Mouse (Mus musculus) limb, embryonic 14.5 days (tissue): ENCODE data around the gene Tmem94. TPM values are rescaled to one million over a fixed set of nuclear protein-coding genes. Genes with fewer than 3 reads are reported as not detected.
A peak's percentile ranks its signal among the peaks of the same experiment; 100 is the strongest.

ENCODE experiments used
- ATAC-seq: fragments of 200-750 bp; cut with Nextera tagmentation; 2 replicates; pipeline ENCODE4 v1.8.0; 2017; ENCODE audit warnings: low read depth, moderate number of reproducible peaks, moderate TSS enrichment; ENCODE audit not compliant: low FRiP score
- DNase-seq: peaks from one replicate; pipeline ENCODE4 v3.0.0-alpha.2; 2015; ENCODE audit warnings: low spot score
- H3K27ac ChIP-seq: fragments of 300-500 bp; sonication (generic); replicated peaks from 2 replicates; pipeline ENCODE4 v1.5.1; 2014; ENCODE audit warnings: low read depth, mild to moderate bottlenecking, low read length, moderate library complexity, mixed read lengths
- H3K27me3 ChIP-seq: fragments of 300-500 bp; sonication (generic); 2 replicates; pipeline ENCODE4 v1.6.1; 2014; ENCODE audit warnings: low read length, mixed read lengths; ENCODE audit not compliant: control insufficient read depth, insufficient read depth
- H3K36me3 ChIP-seq: fragments of 300-500 bp; sonication (generic); 2 replicates; pipeline ENCODE4 v1.6.1; 2014; ENCODE audit warnings: mild to moderate bottlenecking, low read length, moderate library complexity, mixed read lengths; ENCODE audit not compliant: control insufficient read depth, insufficient read depth
- H3K4me1 ChIP-seq: fragments of 300-500 bp; sonication (generic); 2 replicates; pipeline ENCODE4 v1.6.1; 2014; ENCODE audit warnings: antibody characterized with exemption, low read length, mixed read lengths; ENCODE audit not compliant: control insufficient read depth, insufficient read depth
- H3K4me2 ChIP-seq: fragments of 300-500 bp; sonication (generic); replicated peaks from 2 replicates; pipeline ENCODE4 v1.6.1; 2014; ENCODE audit warnings: low read depth, mild to moderate bottlenecking, low read length, moderate library complexity; ENCODE audit not compliant: severe bottlenecking
- H3K4me3 ChIP-seq: fragments of 300-500 bp; sonication (generic); replicated peaks from 2 replicates; pipeline ENCODE4 v1.5.1; 2014; ENCODE audit warnings: low read length
- H3K9ac ChIP-seq: fragments of 300-500 bp; sonication (generic); 2 replicates; pipeline ENCODE4 v1.6.1; 2014; ENCODE audit warnings: mild to moderate bottlenecking, low read depth, low read length, moderate library complexity; ENCODE audit not compliant: severe bottlenecking
- H3K9me3 ChIP-seq: fragments of 300-500 bp; sonication (generic); 2 replicates; pipeline ENCODE4 v1.6.1; 2016; ENCODE audit warnings: low read length; ENCODE audit not compliant: control insufficient read depth
- POLR2A ChIP-seq: fragments of 200-500 bp; IDR thresholded peaks from 2 replicates; pipeline ENCODE4 v1.8.0; 2012; ENCODE audit warnings: inconsistent platforms, mild to moderate bottlenecking, moderate library complexity, borderline replicate concordance; ENCODE audit not compliant: insufficient read depth, insufficient read length; ENCODE audit errors: extremely low read depth
- WGBS: fragments of 180-500 bp; shearing (Covaris S2); extraction: QIAGEN DNeasy Blood & Tissue Kit; methylation state at CpG from one replicate; pipeline ENCODE4 v1.1.7; 2014; 5-methylcytosine and 5-hydroxymethylcytosine counted together
- polyA plus RNA-seq, 2 experiments: library from polyadenylated mRNA; depleted of rRNA in 1 of 2; stranded (reverse) in 1 of 2; unstranded in 1 of 2; fragments of >200 nt; fragmentation: Nextera tagmentation in 1 of 2; extraction: Ambion mirVana in 1 of 2; gene quantifications; 2 replicates each; pipeline versions ENCODE4 v1.2.1 to v1.2.3; 2012 to 2014

Tmem94 gene
- polyA plus RNA-seq, 2 experiments: 17.9 to 46.8 TPM

- Histone ChIP-seq H3K9ac (no peak overlapping the region), H3K9me3 (no peaks in the 10 kb centered on the region), H3K27ac (no peak overlapping the region), H3K4me1 (no peaks in the 10 kb centered on the region), H3K27me3 (no peaks in the 10 kb centered on the region), H3K4me3 (no peak overlapping the region), H3K36me3 (no peaks in the 10 kb centered on the region), H3K4me2 (no peak overlapping the region)
- DNase-seq (no peak), ATAC-seq (no peak)
- WGBS: 82% methylated on average over 5 of the region's 5 CpGs
- TF ChIP-seq POLR2A: no peak
These were observed 20.8 kb upstream of the Tmem94 start for GRCm38 (mm10) chr11:115744385-115744784.

DNA sequence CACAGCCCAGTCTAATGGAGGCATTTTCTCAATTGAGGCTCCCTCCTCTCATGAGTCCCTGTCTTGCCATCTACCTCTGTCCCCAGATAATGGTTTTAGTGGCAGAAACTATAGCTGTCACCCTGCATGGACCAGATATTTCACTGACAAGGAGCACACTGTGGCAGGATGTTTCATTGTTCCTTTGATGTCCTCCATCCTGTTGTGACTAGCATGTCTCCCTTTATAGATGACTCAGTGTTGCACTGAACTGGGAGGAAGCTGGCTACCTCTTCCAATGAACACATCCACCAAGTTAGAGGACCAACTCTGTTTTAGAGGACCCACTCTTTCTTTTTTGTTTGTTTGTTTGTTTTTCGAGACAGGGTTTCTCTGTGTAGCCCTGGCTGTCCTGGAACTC lies 19.1 kb upstream of the Tmem94 start:
- Histone ChIP-seq H3K4me3 (no peak overlapping the region), H3K27ac (no peak overlapping the region), H3K4me1 (no peaks in the 10 kb centered on the region), H3K27me3 (no peaks in the 10 kb centered on the region), H3K36me3 (no peaks in the 10 kb centered on the region), H3K4me2 (no peak overlapping the region), H3K9ac (no peak overlapping the region), H3K9me3 (no peaks in the 10 kb centered on the region)
- ATAC-seq (no peak), DNase-seq (no peak)
- whole genome bisulfite sequencing: 86% methylated on average over 1 of the region's 1 CpGs
- no peak for TF ChIP-seq POLR2A

DNA sequence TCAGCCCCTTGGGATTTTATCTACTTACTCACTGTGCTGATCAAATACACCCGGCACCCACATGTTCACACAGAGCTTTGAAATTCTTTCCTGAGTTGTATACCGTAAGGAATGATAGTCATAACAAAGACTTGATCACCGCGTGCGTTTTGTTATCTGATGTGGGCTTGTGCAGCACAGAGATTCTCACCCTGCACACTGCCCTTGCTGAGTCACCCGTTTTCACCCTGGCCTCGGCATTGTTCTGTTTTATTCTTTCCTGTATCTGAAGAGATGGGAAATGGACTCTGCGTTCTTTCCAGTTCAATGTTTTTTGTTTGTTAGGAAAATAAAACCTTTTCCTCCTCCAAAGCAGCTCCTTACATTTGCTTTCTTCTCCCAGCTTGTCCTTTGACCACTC lies 18.5 kb upstream of the Tmem94 start:
- Histone ChIP-seq H3K36me3 (no peaks in the 10 kb centered on the region), H3K4me2 (no peak overlapping the region), H3K9ac (no peak overlapping the region), H3K4me3 (no peak overlapping the region), H3K4me1 (no peaks in the 10 kb centered on the region), H3K27me3 (no peaks in the 10 kb centered on the region), H3K9me3 (no peaks in the 10 kb centered on the region), H3K27ac (no peak overlapping the region)
- WGBS: 59% methylated on average over 8 of the region's 8 CpGs
- TF ChIP-seq POLR2A: no peak
- ATAC-seq: no peak
- no peak for DNase-seq

DNA sequence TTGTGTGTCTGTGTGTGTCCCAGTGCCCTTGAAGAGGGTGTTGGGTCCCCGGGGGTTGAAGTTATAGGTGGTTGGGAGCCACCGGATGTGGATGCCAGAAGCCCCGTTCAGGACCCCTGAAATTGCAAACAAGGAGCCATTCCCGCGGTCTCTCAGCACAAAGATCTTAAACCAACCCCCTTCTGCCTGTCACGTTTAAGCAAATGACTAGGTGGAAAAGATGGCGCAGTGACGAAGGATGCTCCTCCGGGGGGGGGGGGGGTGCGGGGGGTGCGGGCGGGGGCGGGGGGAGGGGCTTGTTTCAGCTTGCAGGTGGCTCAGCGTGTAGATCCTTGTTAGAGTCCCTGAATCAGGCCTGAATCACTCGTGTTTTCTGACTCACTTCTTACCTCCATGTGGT lies 17.9 kb upstream of the Tmem94 start:
- no peak overlapping the region for H3K9ac ChIP-seq

DNA sequence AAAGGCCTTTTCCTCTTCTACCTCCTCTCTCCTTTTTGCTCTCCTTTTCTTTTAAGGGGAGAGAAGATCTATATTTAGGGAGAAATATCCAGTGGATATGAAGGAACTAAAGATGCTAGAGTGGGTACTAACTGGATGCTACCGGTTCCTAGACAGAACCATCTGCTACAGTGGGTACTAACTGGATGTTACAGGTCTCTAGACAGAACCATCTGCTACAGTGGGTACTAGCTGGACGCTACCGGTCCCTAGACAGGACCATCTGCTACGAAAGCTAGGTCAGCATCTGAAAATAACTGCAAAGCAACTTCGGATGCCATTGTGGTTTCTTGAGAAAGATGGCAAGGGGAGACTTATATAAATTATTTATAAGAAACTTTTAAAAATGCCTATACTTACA lies 15.4 kb upstream of the Tmem94 start:
- H3K36me3 ChIP-seq: no peaks in the 10 kb centered on the region
- H3K9me3 ChIP-seq: no peaks in the 10 kb centered on the region
- no peaks in the 10 kb centered on the region for H3K4me1 ChIP-seq
- DNase-seq (no peak), ATAC-seq (no peak)
- H3K27ac ChIP-seq: no peak overlapping the region
- TF ChIP-seq POLR2A: no peak
- WGBS: 85% methylated on average over 5 of the region's 5 CpGs
- no peaks in the 10 kb centered on the region for H3K27me3 ChIP-seq
- no peak overlapping the region for H3K4me3 ChIP-seq
- no peak overlapping the region for H3K9ac ChIP-seq
- H3K4me2 ChIP-seq: no peak overlapping the region

More for the DNA sequence above, 17.9 kb upstream of the Tmem94 start:
- Histone ChIP-seq H3K27me3 (no peaks in the 10 kb centered on the region), H3K9me3 (no peaks in the 10 kb centered on the region), H3K27ac (no peak overlapping the region), H3K4me2 (peak overlapping the region; percentile 31), H3K36me3 (no peaks in the 10 kb centered on the region), H3K4me3 (no peak overlapping the region), H3K4me1 (no peaks in the 10 kb centered on the region)
- 7% methylated on average over 11 of the region's 15 CpGs for WGBS
- no peak for TF ChIP-seq POLR2A
- no peak for DNase-seq
- ATAC-seq: no peak

GRCm38 (mm10) chr11:115751725-115752124 lies 13.5 kb upstream of the Tmem94 start:
- Histone ChIP-seq H3K4me2 (no peak overlapping the region), H3K9me3 (no peaks in the 10 kb centered on the region), H3K36me3 (no peaks in the 10 kb centered on the region), H3K9ac (no peak overlapping the region), H3K27me3 (no peaks in the 10 kb centered on the region), H3K4me3 (no peak overlapping the region), H3K4me1 (no peaks in the 10 kb centered on the region), H3K27ac (no peak overlapping the region)
- DNase-seq (no peak), ATAC-seq (no peak)
- TF ChIP-seq POLR2A: no peak
- WGBS: 53% methylated on average over 2 of the region's 2 CpGs
